Mouse (Mus musculus) lung, embryonic 16.5 days (tissue): ENCODE data around the gene Rab31. TPM values are rescaled to one million over a fixed set of nuclear protein-coding genes. Genes with fewer than 3 reads are reported as not detected.

Experiments
- ATAC-seq: fragments of 200-750 bp; cut with Nextera tagmentation; 2 replicates; pipeline ENCODE4 v1.8.0; 2017; ENCODE audit warnings: low read depth, mild to moderate bottlenecking, moderate library complexity
- H3K27ac ChIP-seq: fragments of 300-500 bp; sonication (generic); 2 replicates; pipeline ENCODE4 v1.5.1; 2014; ENCODE audit warnings: mild to moderate bottlenecking, control low read depth, low read length
- H3K27me3 ChIP-seq: fragments of 300-500 bp; sonication (generic); 2 replicates; pipeline ENCODE4 v1.6.1; 2014; ENCODE audit warnings: low read depth, low read length, mixed read lengths; ENCODE audit not compliant: control insufficient read depth, insufficient read depth
- H3K36me3 ChIP-seq: fragments of 300-500 bp; sonication (generic); 2 replicates; pipeline ENCODE4 v1.6.1; 2014; ENCODE audit warnings: low read length; ENCODE audit not compliant: control insufficient read depth, insufficient read depth
- H3K4me1 ChIP-seq: fragments of 300-500 bp; sonication (generic); replicated peaks from 2 replicates; pipeline ENCODE4 v1.6.1; 2014; ENCODE audit warnings: low read length, mixed read lengths; ENCODE audit not compliant: control insufficient read depth, insufficient read depth
- H3K4me2 ChIP-seq: fragments of 300-500 bp; sonication (generic); 2 replicates; pipeline ENCODE4 v1.6.1; 2014; ENCODE audit warnings: low read depth, low read length, control low read depth
- H3K4me3 ChIP-seq: fragments of 300-500 bp; sonication (generic); 2 replicates; pipeline ENCODE4 v1.5.1; 2014; ENCODE audit warnings: mild to moderate bottlenecking, low read length, control low read depth
- H3K9ac ChIP-seq: fragments of 300-500 bp; sonication (generic); 2 replicates; pipeline ENCODE4 v1.6.1; 2014; ENCODE audit warnings: low read length, control low read depth
- H3K9me3 ChIP-seq: fragments of 300-500 bp; sonication (generic); 2 replicates; pipeline ENCODE4 v1.6.1; 2016; ENCODE audit warnings: low read length; ENCODE audit not compliant: control insufficient read depth
- WGBS: fragments of 180-500 bp; shearing (Covaris S2); extraction: QIAGEN DNeasy Blood & Tissue Kit; methylation state at CpG from one replicate; pipeline ENCODE4 v1.1.7; 2014; 5-methylcytosine and 5-hydroxymethylcytosine counted together
- polyA plus RNA-seq: library from polyadenylated mRNA; unstranded; fragments of >200 nt; fragmentation: Nextera tagmentation; extraction: Ambion mirVana; gene quantifications from 2 replicates; pipeline ENCODE4 v1.2.1, GENCODE M21; 2015

The Rab31 gene
- polyA plus RNA-seq, 1 experiment from 2014 or later, result 32.0 TPM

- Histone ChIP-seq H3K36me3 (no peaks in the 10 kb centered on the region), H3K9ac (no peak overlapping the region)
These were observed 26.2 kb downstream of the Rab31 start for GRCm38 (mm10) chr17:65746314-65746713.

GRCm38 (mm10) chr17:65743664-65744330 is 28.8 kb downstream of the Rab31 start:
- Histone ChIP-seq H3K27ac (no peak overlapping the region), H3K4me1 (no peaks in the 10 kb centered on the region), H3K27me3 (no peaks in the 10 kb centered on the region), H3K9me3 (no peaks in the 10 kb centered on the region), H3K4me2 (no peak overlapping the region), H3K36me3 (no peaks in the 10 kb centered on the region), H3K4me3 (no peak overlapping the region), H3K9ac (no peak overlapping the region)
- no peak for ATAC-seq
- WGBS, result 77% methylated on average over 11 of the region's 11 CpGs

More at GRCm38 (mm10) chr17:65746314-65746713, 26.2 kb downstream of the Rab31 start:
- 79% methylated on average over 6 of the region's 6 CpGs for WGBS
- Histone ChIP-seq H3K9me3 (0 out of 2 replicates have a peak, but pooled peaks cover 2% of the 10 kb centered on the region), H3K27me3 (no peaks in the 10 kb centered on the region), H3K27ac (no peak overlapping the region), H3K4me1 (no peaks in the 10 kb centered on the region), H3K4me2 (no peak overlapping the region), H3K4me3 (no peak overlapping the region)
- no peak for ATAC-seq

- H3K36me3 ChIP-seq, result no peaks in the 10 kb centered on the region
- no peak overlapping the region for H3K27ac ChIP-seq
- no peak overlapping the region for H3K4me3 ChIP-seq
- no peaks in the 10 kb centered on the region for H3K4me1 ChIP-seq
- WGBS, result 78% methylated on average over 4 of the region's 4 CpGs
- no peak for ATAC-seq
- H3K9me3 ChIP-seq, result no peaks in the 10 kb centered on the region
- no peak overlapping the region for H3K9ac ChIP-seq
- H3K27me3 ChIP-seq, result no peaks in the 10 kb centered on the region
- H3K4me2 ChIP-seq, result no peak overlapping the region
These were observed 29.6 kb downstream of the Rab31 start for GRCm38 (mm10) chr17:65742969-65743368.

GRCm38 (mm10) chr17:65742245-65742905 is 30.2 kb downstream of the Rab31 start:
- WGBS, result 85% methylated on average over 10 of the region's 10 CpGs
- no peak overlapping the region for H3K9ac ChIP-seq

GRCm38 (mm10) chr17:65741565-65741964 is 31.0 kb downstream of the Rab31 start:
- Histone ChIP-seq H3K4me2 (no peak overlapping the region), H3K9me3 (no peaks in the 10 kb centered on the region), H3K27me3 (no peaks in the 10 kb centered on the region), H3K9ac (no peak overlapping the region), H3K27ac (no peak overlapping the region), H3K36me3 (no peaks in the 10 kb centered on the region), H3K4me1 (no peaks in the 10 kb centered on the region), H3K4me3 (no peak overlapping the region)
- ATAC-seq, result no peak
- WGBS, result 78% methylated on average over 4 of the region's 4 CpGs

More at GRCm38 (mm10) chr17:65742245-65742905, 30.2 kb downstream of the Rab31 start:
- Histone ChIP-seq H3K27ac (no peak overlapping the region), H3K27me3 (no peaks in the 10 kb centered on the region), H3K36me3 (no peaks in the 10 kb centered on the region), H3K4me1 (no peaks in the 10 kb centered on the region), H3K4me2 (no peak overlapping the region), H3K4me3 (no peak overlapping the region), H3K9me3 (no peaks in the 10 kb centered on the region)
- ATAC-seq, result no peak

GRCm38 (mm10) chr17:65739874-65740725 is 32.5 kb downstream of the Rab31 start:
- Histone ChIP-seq H3K9me3 (no peaks in the 10 kb centered on the region), H3K27me3 (no peaks in the 10 kb centered on the region), H3K36me3 (no peaks in the 10 kb centered on the region), H3K4me3 (no peak overlapping the region), H3K4me2 (no peak overlapping the region), H3K27ac (no peak overlapping the region), H3K9ac (no peak overlapping the region), H3K4me1 (no peaks in the 10 kb centered on the region)
- no peak for ATAC-seq
- WGBS, result 77% methylated on average over 15 of the region's 15 CpGs

GRCm38 (mm10) chr17:65737622-65738021 is 34.9 kb downstream of the Rab31 start:
- H3K4me2 ChIP-seq, result no peak overlapping the region
- no peak overlapping the region for H3K4me3 ChIP-seq
- no peaks in the 10 kb centered on the region for H3K4me1 ChIP-seq
- no peaks in the 10 kb centered on the region for H3K9me3 ChIP-seq
- H3K36me3 ChIP-seq, result no peaks in the 10 kb centered on the region
- WGBS, result 67% methylated on average over 6 of the region's 6 CpGs
- no peak overlapping the region; the same call in 1 of the 2 replicates for H3K27ac ChIP-seq
- ATAC-seq, result peak; percentile 41; the same call in 1 of the 2 replicates
- no peak overlapping the region for H3K9ac ChIP-seq
- H3K27me3 ChIP-seq, result no peaks in the 10 kb centered on the region

- H3K4me2 ChIP-seq, result no peak overlapping the region
- no peak overlapping the region for H3K4me3 ChIP-seq
- H3K4me1 ChIP-seq, result no peaks in the 10 kb centered on the region
- 78% methylated on average over 5 of the region's 5 CpGs for WGBS
- H3K27me3 ChIP-seq, result no peaks in the 10 kb centered on the region
- H3K9ac ChIP-seq, result no peak overlapping the region
- no peak for ATAC-seq
- H3K27ac ChIP-seq, result no peak overlapping the region; the same call in 1 of the 2 replicates
- no peaks in the 10 kb centered on the region for H3K9me3 ChIP-seq
- no peaks in the 10 kb centered on the region for H3K36me3 ChIP-seq
These were observed 35.4 kb downstream of the Rab31 start for GRCm38 (mm10) chr17:65737175-65737574.

- 86% methylated on average over 2 of the region's 2 CpGs for WGBS
- Histone ChIP-seq H3K4me3 (no peak overlapping the region), H3K4me1 (no peaks in the 10 kb centered on the region), H3K36me3 (no peaks in the 10 kb centered on the region), H3K9me3 (no peaks in the 10 kb centered on the region), H3K27ac (no peak overlapping the region), H3K4me2 (no peak overlapping the region), H3K9ac (no peak overlapping the region), H3K27me3 (no peaks in the 10 kb centered on the region)
- no peak for ATAC-seq
These were observed 37.5 kb downstream of the Rab31 start for GRCm38 (mm10) chr17:65735088-65735487.
